ENCODE assay signal across 8 mouse cellular contexts in genomic region chr7:120843852-120844435, GRCm38 (mm10). TPM values are rescaled to one million over a fixed set of nuclear protein-coding genes. Genes with fewer than 3 reads are reported as not detected.
DNase-seq lines count a peak whose midpoint lies in the region; ATAC-seq and TF ChIP-seq lines count a peak whose summit lies in the region.

No protein-coding gene starts in this region.

- H3K27ac ChIP-seq in embryonic fibroblast, embryonic 13.5 days (ENCODE audit: insufficient read depth, low read length): peak overlapping the region; percentile 85
- peak overlapping the region; percentile 99 for H3K27ac ChIP-seq in intestine, embryonic 15.5 days
- peak overlapping the region; percentile 92 for H3K27ac ChIP-seq in midbrain, embryonic 15.5 days

- H3K4me1 ChIP-seq in embryonic fibroblast, embryonic 13.5 days (ENCODE audit: control insufficient read depth, insufficient read depth, low read length): peaks cover 3% of the 10 kb centered on the region; the same call in 1 of the 2 replicates
- H3K4me1 ChIP-seq in intestine, embryonic 15.5 days (replicated peaks): peaks cover 15% of the 10 kb centered on the region; the same call in 1 of the 2 replicates
- H3K4me1 ChIP-seq in midbrain, embryonic 15.5 days: peaks cover 21% of the 10 kb centered on the region

- TF ChIP-seq CTCF in embryonic fibroblast, embryonic 13.5 days (IDR thresholded peaks at IDR 0.05; ENCODE audit: borderline replicate concordance, insufficient read depth, low read length): no peak

- DNase-seq in cerebellum, postnatal 36 days: no peak
- peak; percentile 32 for DNase-seq in 3T3-L1 (ENCODE audit: low read depth, low spot score)
- DNase-seq in right cerebral cortex, postnatal 14 days: no peak

- 5% methylated on average over 16 of the region's 16 CpGs for WGBS in intestine, embryonic 15.5 days
- under 1% methylated on average over 16 of the region's 16 CpGs for WGBS in midbrain, embryonic 15.5 days

- H3K9ac ChIP-seq in intestine, embryonic 15.5 days: peak overlapping the region; percentile 94
- H3K9ac ChIP-seq in midbrain, embryonic 15.5 days: peak overlapping the region; percentile 83

- peak overlapping the region; percentile 63 for H3K4me3 ChIP-seq in embryonic fibroblast, embryonic 13.5 days (ENCODE audit: insufficient read depth, low read length)
- H3K4me3 ChIP-seq in intestine, embryonic 15.5 days (replicated peaks): peak overlapping the region; percentile 80
- peak overlapping the region; percentile 77 for H3K4me3 ChIP-seq in midbrain, embryonic 15.5 days

- peak overlapping the region; percentile 80 for H3K4me2 ChIP-seq in intestine, embryonic 15.5 days (replicated peaks)
- H3K4me2 ChIP-seq in midbrain, embryonic 15.5 days: peak overlapping the region; percentile 64

- no peaks in the 10 kb centered on the region for H3K27me3 ChIP-seq in intestine, embryonic 15.5 days (replicated peaks)
- 0 out of 2 replicates have a peak, but pooled peaks cover 4% of the 10 kb centered on the region for H3K27me3 ChIP-seq in midbrain, embryonic 15.5 days (replicated peaks)

- H3K9me3 ChIP-seq in intestine, embryonic 15.5 days: no peaks in the 10 kb centered on the region
- H3K9me3 ChIP-seq in midbrain, embryonic 15.5 days: no peaks in the 10 kb centered on the region

- TF ChIP-seq POLR2A in embryonic fibroblast, embryonic 13.5 days (IDR thresholded peaks at IDR 0.05; ENCODE audit: low read depth, low read length): no peak

- 0 out of 2 replicates have a peak, but pooled peaks have one; percentile 18 for ATAC-seq in cerebellum, adult (ENCODE audit: insufficient number of reproducible peaks, low FRiP score, low TSS enrichment)
- ATAC-seq in intestine, embryonic 15.5 days: peak; percentile 5
- ATAC-seq in midbrain, embryonic 15.5 days (replicated peaks): peak; percentile 2; the same call in 1 of the 2 replicates
- no peak for ATAC-seq in megakaryocyte progenitor cell, adult 5-6 weeks (replicated peaks; ENCODE audit: poor library complexity)

- H3K36me3 ChIP-seq in intestine, embryonic 15.5 days: no peaks in the 10 kb centered on the region
- H3K36me3 ChIP-seq in midbrain, embryonic 15.5 days (replicated peaks): no peaks in the 10 kb centered on the region

RNA-seq across cellular contexts. Expression of gene Eef2k, which starts 1.3 kb away (rescaled TPM):
- 42.0 and 47.7 TPM in 2 replicates for polyA plus RNA-seq in embryonic fibroblast, embryonic 13.5 days (2011; ENCODE audit: insufficient read length, low read depth, missing spikeins)
- polyA plus RNA-seq in intestine, embryonic 15.5 days (2015; fragmentation: Nextera tagmentation; extraction: Ambion mirVana): 44.4 and 47.2 TPM in 2 replicates
- 33.6 and 40.1 TPM in 2 replicates for polyA plus RNA-seq in midbrain, embryonic 15.5 days (2015; fragmentation: Nextera tagmentation; extraction: Ambion mirVana)
- 32.5 and 34.4 TPM in 2 replicates for total RNA-seq in megakaryocyte progenitor cell, adult 5-6 weeks (2015)
- total RNA-seq in megakaryocyte progenitor cell, adult 5-6 weeks (2017): 80.5 and 85.0 TPM in 2 replicates

RNA-seq across cellular contexts. Expression of gene Gm5737, which starts 31.8 kb away (rescaled TPM):
- not detected in 2 replicates for polyA plus RNA-seq in embryonic fibroblast, embryonic 13.5 days (2011; ENCODE audit: insufficient read length, low read depth, missing spikeins)
- not detected in 2 replicates for polyA plus RNA-seq in intestine, embryonic 15.5 days (2015; fragmentation: Nextera tagmentation; extraction: Ambion mirVana)
- polyA plus RNA-seq in midbrain, embryonic 15.5 days (2015; fragmentation: Nextera tagmentation; extraction: Ambion mirVana): 0.17 and 0.22 TPM in 2 replicates
- total RNA-seq in megakaryocyte progenitor cell, adult 5-6 weeks (2015): not detected in 2 replicates
- total RNA-seq in megakaryocyte progenitor cell, adult 5-6 weeks (2017): not detected in 2 replicates
